Mouse (Mus musculus) liver, embryonic 13.5 days (tissue): ENCODE results near the gene Hoxb4. TPM values are rescaled to one million over a fixed set of nuclear protein-coding genes. Genes with fewer than 3 reads are reported as not detected.

ENCODE experiments used
- ATAC-seq: fragments of 200-750 bp; cut with Nextera tagmentation; 2 replicates; pipeline ENCODE4 v1.8.0; 2017; ENCODE audit warnings: low read depth, mild to moderate bottlenecking, moderate number of reproducible peaks, moderate library complexity
- DNase-seq: peaks from one replicate; pipeline ENCODE4 v3.0.0; 2022
- H3K27ac ChIP-seq: fragments of 300-500 bp; sonication (generic); 2 replicates; pipeline ENCODE4 v1.5.1; 2015; ENCODE audit warnings: moderate library complexity, mild to moderate bottlenecking, inconsistent platforms
- H3K27me3 ChIP-seq: fragments of 300-500 bp; sonication (generic); 2 replicates; pipeline ENCODE4 v1.6.1; 2015; ENCODE audit warnings: mild to moderate bottlenecking, inconsistent platforms
- H3K36me3 ChIP-seq: fragments of 300-500 bp; sonication (generic); 2 replicates; pipeline ENCODE4 v1.6.1; 2015; ENCODE audit warnings: mild to moderate bottlenecking, inconsistent platforms
- H3K4me1 ChIP-seq: fragments of 300-500 bp; sonication (generic); replicated peaks from 2 replicates; pipeline ENCODE4 v1.6.1; 2015; ENCODE audit warnings: inconsistent platforms
- H3K4me2 ChIP-seq: fragments of 300-500 bp; sonication (generic); 2 replicates; pipeline ENCODE4 v1.6.1; 2015; ENCODE audit warnings: inconsistent platforms, mild to moderate bottlenecking, moderate library complexity
- H3K4me3 ChIP-seq: fragments of 300-500 bp; sonication (generic); replicated peaks from 2 replicates; pipeline ENCODE4 v1.5.1; 2015; ENCODE audit warnings: mild to moderate bottlenecking, inconsistent platforms
- H3K9ac ChIP-seq: fragments of 300-500 bp; sonication (generic); 2 replicates; pipeline ENCODE4 v1.6.1; 2015; ENCODE audit warnings: mild to moderate bottlenecking, inconsistent platforms
- H3K9me3 ChIP-seq: fragments of 300-500 bp; sonication (generic); replicated peaks from 2 replicates; pipeline ENCODE4 v1.6.1; 2016; ENCODE audit warnings: inconsistent platforms
- WGBS: fragments of 180-500 bp; shearing (Covaris S2); methylation state at CpG from one replicate; pipeline ENCODE4 v1.1.7; 2015; ENCODE audit not compliant: insufficient replicate concordance; 5-methylcytosine and 5-hydroxymethylcytosine counted together
- polyA plus RNA-seq: library from polyadenylated mRNA; unstranded; fragments of >200 nt; fragmentation: Nextera tagmentation; extraction: Ambion mirVana; gene quantifications from 2 replicates; pipeline ENCODE4 v1.2.1, GENCODE M21; 2015

The Hoxb4 gene
- polyA plus RNA-seq, 1 experiment from 2014 or later: 0.16 TPM

DNA sequence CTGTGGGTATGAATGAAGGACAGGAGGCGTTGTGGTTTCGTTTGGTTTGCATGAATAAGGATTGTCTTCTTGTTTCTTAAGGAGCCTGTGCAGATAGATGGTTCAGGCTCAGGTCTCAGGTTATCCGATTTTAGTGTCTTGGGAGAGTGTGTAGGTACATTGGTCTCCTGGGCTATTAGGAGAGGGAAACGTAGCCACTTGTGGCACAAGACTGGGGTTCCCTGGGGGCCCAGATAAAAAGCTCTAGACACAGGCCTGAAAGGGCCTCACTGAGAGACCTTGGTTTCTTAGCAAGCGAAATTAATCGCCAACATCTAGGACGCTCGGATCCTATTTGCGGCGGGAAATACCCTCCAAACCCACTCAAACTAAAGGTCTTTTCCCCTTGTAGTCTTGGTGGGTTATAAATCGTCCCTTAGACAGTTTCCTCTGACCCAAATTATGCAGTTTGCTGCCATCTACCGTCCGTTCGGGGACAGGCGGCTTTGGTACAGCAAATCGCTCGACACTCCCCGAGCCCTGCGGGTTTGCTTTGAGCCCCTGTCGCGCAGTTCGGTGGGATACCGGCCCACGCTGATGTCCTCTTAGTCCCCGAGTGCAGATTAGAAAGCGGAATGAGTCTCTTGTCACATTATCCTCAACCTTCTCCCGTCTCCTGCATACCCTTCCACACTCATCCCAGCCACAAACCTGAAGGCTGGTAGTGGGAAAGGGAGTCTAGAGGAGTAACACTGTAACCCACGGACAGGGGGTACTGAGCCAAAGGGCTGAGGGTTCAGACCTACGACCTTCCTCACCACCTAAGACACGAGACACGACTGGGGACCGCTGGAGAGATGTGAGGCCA, 23.6 kb upstream of the Hoxb4 start:
- Histone ChIP-seq H3K36me3 (no peaks in the 10 kb centered on the region), H3K27ac (no peak overlapping the region), H3K9me3 (no peaks in the 10 kb centered on the region), H3K27me3 (peaks cover 100% of the 10 kb centered on the region), H3K4me3 (no peak overlapping the region), H3K9ac (no peak overlapping the region), H3K4me2 (no peak overlapping the region), H3K4me1 (no peaks in the 10 kb centered on the region)
- peak; percentile 23 for DNase-seq
- no peak for ATAC-seq
- 2% methylated on average over 32 of the region's 32 CpGs for WGBS

DNA sequence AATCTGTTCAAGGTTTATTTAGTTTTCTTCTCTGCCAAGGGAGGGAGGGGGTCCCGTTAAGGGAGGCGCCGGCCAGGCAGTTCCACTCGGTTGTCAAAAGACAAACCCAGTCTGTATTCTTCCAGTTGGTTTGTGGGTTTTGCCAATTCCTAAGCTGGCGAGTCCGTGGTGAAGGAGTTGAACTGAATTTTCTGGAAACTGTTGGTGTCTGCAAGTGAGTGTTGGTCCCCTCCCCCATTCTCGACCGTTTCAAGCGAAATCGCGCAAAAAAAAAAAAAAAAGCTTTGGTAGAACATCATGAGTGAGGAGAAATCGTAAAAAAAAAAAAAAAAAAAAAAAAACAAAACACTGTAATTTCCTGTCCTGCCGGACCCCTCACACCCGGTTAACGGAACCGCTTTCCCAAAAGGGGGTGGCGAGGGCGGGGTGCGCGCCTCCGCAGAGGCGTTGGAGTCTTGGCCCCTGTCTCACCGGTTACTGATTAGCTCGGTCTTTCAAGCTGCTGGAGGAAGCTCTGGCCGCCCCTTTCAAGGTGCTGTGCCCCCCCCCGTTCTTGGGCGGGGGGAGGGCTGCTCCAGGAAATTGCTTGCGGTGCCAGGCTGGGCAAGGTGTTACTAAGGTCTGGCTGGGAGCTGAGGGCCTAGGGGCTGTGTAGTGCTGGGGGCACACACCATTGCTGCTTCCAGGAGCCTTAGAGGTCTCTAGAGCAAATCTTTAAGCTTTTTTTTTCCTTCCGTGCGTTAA, 22.8 kb upstream of the Hoxb4 start:
- Histone ChIP-seq H3K36me3 (no peaks in the 10 kb centered on the region), H3K4me2 (no peak overlapping the region), H3K4me1 (no peaks in the 10 kb centered on the region; the same call in 1 of the 2 replicates), H3K4me3 (no peak overlapping the region), H3K9ac (no peak overlapping the region), H3K27ac (no peak overlapping the region), H3K27me3 (peaks cover 100% of the 10 kb centered on the region), H3K9me3 (no peaks in the 10 kb centered on the region)
- DNase-seq: no peak
- ATAC-seq: no peak
- WGBS: under 1% methylated on average over 30 of the region's 30 CpGs

DNA sequence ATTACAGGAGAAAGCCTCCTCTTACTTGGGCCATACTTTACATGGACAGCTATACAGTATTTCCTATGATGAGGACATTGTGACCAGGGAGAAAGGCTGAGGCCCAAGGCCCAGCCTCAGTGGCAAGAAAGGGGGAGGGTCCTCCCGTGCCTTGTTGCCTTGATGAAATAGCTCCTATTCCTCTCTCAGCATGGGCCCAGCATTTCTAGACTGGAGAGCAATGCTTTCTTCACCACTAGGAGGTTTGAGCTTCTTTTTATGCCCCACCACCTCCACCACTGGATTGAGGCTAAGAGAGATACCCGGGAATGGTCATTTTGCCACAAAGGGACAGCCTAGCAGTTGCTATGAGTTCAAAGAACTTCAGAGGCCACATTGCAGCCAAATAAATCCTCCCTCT, 21.1 kb upstream of the Hoxb4 start:
- ATAC-seq (no peak), DNase-seq (no peak)
- Histone ChIP-seq H3K9me3 (no peaks in the 10 kb centered on the region), H3K9ac (no peak overlapping the region), H3K27ac (no peak overlapping the region), H3K4me2 (no peak overlapping the region), H3K27me3 (peaks cover 100% of the 10 kb centered on the region), H3K4me3 (no peak overlapping the region), H3K36me3 (no peaks in the 10 kb centered on the region), H3K4me1 (no peaks in the 10 kb centered on the region; the same call in 1 of the 2 replicates)
- WGBS: 24% methylated on average over 2 of the region's 2 CpGs

DNA sequence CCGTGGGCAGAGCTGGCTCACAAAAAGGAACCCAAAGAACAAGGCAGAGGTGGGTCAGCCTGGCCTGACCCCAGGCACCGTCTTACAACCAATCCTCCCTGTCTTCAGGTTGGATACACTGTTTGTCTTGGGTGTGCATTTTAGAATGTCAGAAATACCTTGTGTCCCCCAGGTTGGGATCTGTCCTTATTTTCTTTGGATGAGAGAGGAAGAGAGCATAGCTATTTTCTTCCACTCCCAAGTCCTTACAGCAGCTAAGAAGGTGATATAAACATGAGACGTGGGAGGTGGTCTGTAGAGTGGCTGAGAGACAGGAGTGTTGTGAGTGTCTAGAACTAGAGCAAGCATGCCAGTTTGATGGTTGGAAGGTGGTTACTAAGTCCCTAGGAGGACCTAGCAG, 20.6 kb upstream of the Hoxb4 start:
- WGBS: 31% methylated on average over 3 of the region's 3 CpGs
- Histone ChIP-seq H3K9me3 (no peaks in the 10 kb centered on the region), H3K27me3 (peaks cover 100% of the 10 kb centered on the region), H3K4me1 (no peaks in the 10 kb centered on the region; the same call in 1 of the 2 replicates), H3K27ac (no peak overlapping the region), H3K9ac (no peak overlapping the region), H3K36me3 (no peaks in the 10 kb centered on the region), H3K4me2 (no peak overlapping the region), H3K4me3 (no peak overlapping the region)
- DNase-seq: no peak
- ATAC-seq: no peak

DNA sequence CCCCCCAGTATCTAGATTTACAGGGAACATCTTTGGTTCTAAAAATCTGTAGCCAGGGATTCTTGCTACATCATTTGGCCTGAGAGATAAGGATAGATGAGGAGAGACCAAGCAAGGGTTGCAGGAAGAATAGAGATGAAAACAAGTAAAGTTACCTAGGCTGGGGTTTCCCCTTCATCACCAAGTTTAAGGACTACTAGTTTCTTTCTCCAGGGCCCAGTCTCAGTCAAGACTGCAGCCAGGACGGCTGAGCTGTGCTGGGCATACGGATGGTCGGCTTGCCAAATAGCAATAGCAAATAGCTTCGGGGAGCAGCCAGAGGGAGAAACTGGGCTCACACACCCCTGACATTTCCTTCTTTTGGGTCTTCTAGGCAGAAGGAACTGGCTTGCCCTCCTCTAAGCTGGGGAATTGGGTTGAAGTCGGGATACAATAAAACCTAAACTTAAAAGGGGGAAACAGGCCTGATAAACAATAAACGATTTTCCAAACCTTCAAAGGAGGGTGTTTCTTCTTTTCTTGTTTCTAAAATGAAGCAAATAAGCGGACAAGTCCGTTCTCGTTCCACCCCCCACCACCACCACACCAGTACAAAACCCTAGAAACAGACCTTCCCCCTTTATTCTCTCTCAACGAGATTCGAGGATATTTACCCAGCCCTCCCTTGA, 20.0 kb upstream of the Hoxb4 start:
- ATAC-seq (no peak), DNase-seq (no peak)
- Histone ChIP-seq H3K4me2 (no peak overlapping the region), H3K27me3 (peaks cover 100% of the 10 kb centered on the region), H3K9me3 (no peaks in the 10 kb centered on the region), H3K4me3 (no peak overlapping the region), H3K27ac (no peak overlapping the region), H3K9ac (no peak overlapping the region), H3K4me1 (no peaks in the 10 kb centered on the region; the same call in 1 of the 2 replicates), H3K36me3 (no peaks in the 10 kb centered on the region)
- WGBS: 21% methylated on average over 11 of the region's 11 CpGs

DNA sequence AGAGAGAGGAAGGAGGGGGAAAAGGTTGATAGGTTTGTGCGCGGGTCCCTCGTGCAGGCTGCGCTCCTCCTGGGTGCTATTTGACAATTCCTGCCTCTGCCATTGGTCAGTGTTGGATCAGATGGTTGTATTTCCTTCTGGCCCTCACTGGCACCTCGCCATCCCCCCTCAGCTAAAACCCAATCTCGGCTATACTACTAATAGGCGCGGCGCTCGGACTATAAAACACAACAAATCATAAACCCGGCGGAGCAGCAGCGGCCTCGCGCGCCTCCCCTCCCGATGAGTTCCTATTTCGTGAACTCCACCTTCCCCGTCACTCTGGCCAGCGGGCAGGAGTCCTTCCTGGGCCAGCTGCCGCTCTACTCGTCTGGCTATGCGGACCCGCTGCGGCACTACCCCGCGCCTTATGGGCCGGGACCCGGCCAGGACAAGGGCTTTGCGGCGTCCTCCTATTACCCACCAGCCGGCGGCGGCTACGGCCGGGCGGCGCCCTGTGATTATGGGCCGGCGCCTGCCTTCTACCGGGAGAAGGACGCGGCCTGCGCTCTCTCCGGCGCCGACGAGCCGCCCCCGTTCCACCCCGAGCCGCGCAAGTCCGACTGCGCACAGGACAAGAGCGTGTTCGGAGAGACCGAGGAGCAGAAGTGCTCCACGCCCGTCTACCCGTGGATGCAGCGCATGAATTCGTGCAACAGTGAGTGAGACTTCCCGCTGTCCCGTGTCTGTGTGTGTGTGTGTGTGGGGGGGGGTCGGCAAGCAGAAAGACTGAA, 19.0 kb upstream of the Hoxb4 start:
- 2% methylated on average over 66 of the region's 66 CpGs for WGBS
- ATAC-seq (no peak), DNase-seq (no peak)
- Histone ChIP-seq H3K9me3 (no peaks in the 10 kb centered on the region), H3K27ac (no peak overlapping the region), H3K36me3 (no peaks in the 10 kb centered on the region), H3K4me1 (peaks cover 4% of the 10 kb centered on the region; the same call in 1 of the 2 replicates), H3K4me3 (peak overlapping the region; percentile 31), H3K4me2 (peak overlapping the region; percentile 41), H3K27me3 (peaks cover 100% of the 10 kb centered on the region), H3K9ac (no peak overlapping the region)

DNA sequence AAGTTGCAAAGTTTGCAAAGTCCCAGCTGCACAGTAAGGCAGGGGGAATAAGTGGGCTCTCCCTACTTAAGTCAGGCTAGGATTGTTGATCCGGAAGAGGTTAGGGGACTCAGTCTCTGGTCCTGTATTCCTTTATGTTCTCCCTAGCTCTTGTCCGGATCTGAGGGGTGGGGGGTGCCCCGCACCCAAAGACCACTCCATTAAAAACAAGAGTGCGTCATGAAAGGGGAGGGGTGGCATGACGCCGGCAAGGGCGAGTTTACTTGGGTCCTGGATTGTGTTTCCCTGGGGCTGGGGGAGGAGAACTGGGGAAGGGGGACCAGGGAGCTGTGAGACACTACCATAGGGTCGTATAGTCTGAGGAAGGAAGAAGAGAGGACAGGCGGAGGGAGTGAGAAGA, 18.3 kb upstream of the Hoxb4 start:
- no peak overlapping the region for H3K4me3 ChIP-seq
- no peak overlapping the region for H3K9ac ChIP-seq
- H3K27ac ChIP-seq: no peak overlapping the region
- no peaks in the 10 kb centered on the region for H3K36me3 ChIP-seq
- DNase-seq: no peak
- WGBS: 2% methylated on average over 9 of the region's 9 CpGs
- peaks cover 4% of the 10 kb centered on the region; the same call in 1 of the 2 replicates for H3K4me1 ChIP-seq
- H3K4me2 ChIP-seq: 0 out of 2 replicates have a peak overlapping the region, but pooled peaks have one; percentile 41
- H3K27me3 ChIP-seq: peaks cover 100% of the 10 kb centered on the region
- no peak for ATAC-seq
- no peaks in the 10 kb centered on the region for H3K9me3 ChIP-seq

DNA sequence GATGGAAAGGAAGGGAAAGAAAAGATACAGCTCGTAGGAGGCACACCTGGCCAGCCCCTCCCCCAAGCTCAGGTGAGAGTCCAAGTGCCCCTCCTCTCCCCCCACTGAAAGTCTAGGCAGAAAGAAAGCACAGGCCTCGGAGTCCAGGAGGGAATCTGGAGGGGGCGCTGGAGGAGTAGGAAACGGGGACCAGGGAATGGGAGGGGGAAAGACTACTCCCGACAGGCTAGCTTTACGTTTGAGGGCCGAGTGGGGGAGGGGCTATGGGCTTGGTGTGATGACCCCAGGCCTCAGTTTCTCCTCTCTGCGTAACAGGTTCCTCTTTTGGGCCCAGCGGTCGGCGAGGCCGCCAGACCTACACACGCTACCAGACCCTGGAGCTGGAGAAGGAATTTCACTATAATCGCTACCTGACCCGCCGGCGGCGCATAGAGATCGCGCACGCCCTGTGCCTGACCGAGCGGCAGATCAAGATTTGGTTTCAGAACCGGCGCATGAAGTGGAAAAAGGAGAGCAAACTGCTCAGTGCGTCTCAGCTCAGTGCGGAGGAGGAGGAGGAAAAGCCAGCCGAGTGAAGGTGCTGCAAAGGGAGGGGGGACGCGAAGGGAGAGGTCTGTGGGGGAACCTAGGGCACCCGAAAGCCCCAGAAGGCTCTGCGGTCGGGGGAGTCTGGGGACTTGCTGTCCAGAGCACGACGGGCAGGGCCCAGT, 17.6 kb upstream of the Hoxb4 start:
- Histone ChIP-seq H3K4me2 (peak overlapping the region; percentile 23; the same call in 1 of the 2 replicates), H3K27ac (no peak overlapping the region), H3K9me3 (no peaks in the 10 kb centered on the region), H3K27me3 (peaks cover 100% of the 10 kb centered on the region), H3K9ac (no peak overlapping the region), H3K36me3 (no peaks in the 10 kb centered on the region), H3K4me3 (0 out of 2 replicates have a peak overlapping the region, but pooled peaks have one; percentile 3), H3K4me1 (peaks cover 4% of the 10 kb centered on the region; the same call in 1 of the 2 replicates)
- DNase-seq (no peak), ATAC-seq (no peak)
- 2% methylated on average over 35 of the region's 35 CpGs for WGBS

DNA sequence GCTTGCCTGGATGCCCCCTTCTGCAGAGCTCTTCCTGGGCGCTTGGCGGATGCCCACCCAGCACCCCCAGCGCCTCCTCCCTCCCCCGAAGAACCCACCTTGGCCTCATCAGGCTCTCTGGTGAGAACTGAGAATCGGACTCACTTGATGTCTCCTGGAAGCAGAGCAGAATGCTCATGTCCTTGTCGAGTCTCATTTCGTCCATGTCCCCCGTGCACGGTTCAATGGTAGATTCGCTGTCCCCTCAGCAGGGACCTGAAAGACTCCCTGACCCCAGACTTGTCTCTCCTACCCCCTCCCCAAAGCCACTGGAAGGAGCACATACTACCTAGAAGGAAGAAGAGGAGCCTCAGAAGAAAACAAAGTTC, 17.0 kb upstream of the Hoxb4 start:
- H3K4me2 ChIP-seq: no peak overlapping the region
- DNase-seq: no peak
- peaks cover 100% of the 10 kb centered on the region for H3K27me3 ChIP-seq
- no peaks in the 10 kb centered on the region for H3K36me3 ChIP-seq
- no peaks in the 10 kb centered on the region for H3K9me3 ChIP-seq
- no peak overlapping the region for H3K27ac ChIP-seq
- ATAC-seq: no peak
- no peak overlapping the region for H3K9ac ChIP-seq
- peaks cover 4% of the 10 kb centered on the region; the same call in 1 of the 2 replicates for H3K4me1 ChIP-seq
- H3K4me3 ChIP-seq: no peak overlapping the region
- WGBS: 22% methylated on average over 10 of the region's 10 CpGs

DNA sequence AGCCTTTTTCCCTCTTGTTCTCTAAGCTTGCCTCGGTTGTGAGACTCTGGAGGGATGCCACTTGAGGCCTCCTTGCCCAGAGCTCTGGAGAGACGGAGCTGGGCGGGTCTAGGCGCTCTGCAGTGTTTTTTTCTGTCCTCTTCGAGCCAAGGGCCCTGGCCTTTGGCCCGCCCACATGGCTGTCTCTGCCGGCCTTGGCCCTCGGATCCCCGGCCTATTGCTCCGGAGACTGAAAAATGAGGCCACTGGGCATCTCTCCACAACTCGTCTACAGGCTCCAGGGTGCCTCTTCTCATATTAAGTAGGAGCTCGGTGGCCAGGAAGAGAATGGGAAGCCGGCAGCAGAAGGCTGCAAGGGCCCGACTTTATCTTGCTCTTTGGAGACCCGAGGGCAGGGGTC, 16.2 kb upstream of the Hoxb4 start:
- H3K4me3 ChIP-seq: no peak overlapping the region
- whole genome bisulfite sequencing: 13% methylated on average over 15 of the region's 15 CpGs
- no peaks in the 10 kb centered on the region for H3K9me3 ChIP-seq
- peaks cover 100% of the 10 kb centered on the region for H3K27me3 ChIP-seq
- H3K4me2 ChIP-seq: no peak overlapping the region
- ATAC-seq (no peak), DNase-seq (no peak)
- H3K9ac ChIP-seq: no peak overlapping the region
- H3K27ac ChIP-seq: no peak overlapping the region
- H3K36me3 ChIP-seq: no peaks in the 10 kb centered on the region
- peaks cover 4% of the 10 kb centered on the region; the same call in 1 of the 2 replicates for H3K4me1 ChIP-seq
